Mouse (Mus musculus): ENCODE measurements around the gene Tmc4. TPM values are rescaled to one million over a fixed set of nuclear protein-coding genes. Genes with fewer than 3 reads are reported as not detected.

Gene Tmc4
- total RNA-seq, 4 experiments from 2014 or later: 6.2 to 12.1 (median 8.8) TPM

DNA sequence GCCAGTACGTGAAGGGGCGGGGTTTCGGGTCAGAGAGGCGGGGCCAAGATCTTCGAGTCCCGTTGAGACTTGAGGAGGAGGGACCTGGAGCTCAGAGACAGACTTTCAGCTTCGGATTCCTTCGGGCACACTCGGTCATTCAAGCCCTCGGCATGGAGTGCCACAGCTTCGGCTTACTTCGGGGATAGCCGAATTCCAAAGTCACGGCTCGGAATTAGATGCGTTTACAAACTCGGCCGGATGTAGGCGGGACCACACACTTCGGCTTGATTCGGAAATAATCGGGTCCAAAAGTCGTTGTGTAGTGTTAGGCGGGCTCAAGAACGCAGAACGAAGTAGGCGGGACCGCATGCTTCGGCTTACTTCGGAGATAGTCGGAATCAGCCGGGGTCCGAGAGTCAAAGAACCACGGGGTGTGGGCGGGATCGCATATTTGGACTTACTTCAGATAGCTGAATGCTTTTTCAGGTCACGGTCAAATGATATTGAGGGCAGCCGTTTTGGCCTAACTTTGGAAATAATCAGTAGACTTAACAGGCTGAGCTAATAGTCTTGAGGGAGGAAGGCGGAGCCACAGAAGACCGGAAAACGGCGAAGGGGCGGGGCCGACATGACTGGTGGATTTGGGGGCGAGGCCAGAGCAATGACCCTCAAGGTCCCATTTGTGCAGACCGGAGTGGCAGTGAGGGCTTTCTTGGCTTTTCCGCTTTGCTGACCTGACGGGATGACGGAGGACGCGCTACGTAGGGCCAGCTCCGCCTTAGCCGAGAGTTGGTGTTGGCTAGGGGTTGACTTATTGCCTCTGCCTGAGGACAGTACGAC is 15.8 kb upstream of the Tmc4 start, which contains the start of gene Mboat7:
TSS of gene Mboat7 (minus strand) at position 537 of the 822 bp plus-strand sequence.
- peak; percentile 98 for DNase-seq (ENCODE audit: low spot score in 2 of 2)

DNA sequence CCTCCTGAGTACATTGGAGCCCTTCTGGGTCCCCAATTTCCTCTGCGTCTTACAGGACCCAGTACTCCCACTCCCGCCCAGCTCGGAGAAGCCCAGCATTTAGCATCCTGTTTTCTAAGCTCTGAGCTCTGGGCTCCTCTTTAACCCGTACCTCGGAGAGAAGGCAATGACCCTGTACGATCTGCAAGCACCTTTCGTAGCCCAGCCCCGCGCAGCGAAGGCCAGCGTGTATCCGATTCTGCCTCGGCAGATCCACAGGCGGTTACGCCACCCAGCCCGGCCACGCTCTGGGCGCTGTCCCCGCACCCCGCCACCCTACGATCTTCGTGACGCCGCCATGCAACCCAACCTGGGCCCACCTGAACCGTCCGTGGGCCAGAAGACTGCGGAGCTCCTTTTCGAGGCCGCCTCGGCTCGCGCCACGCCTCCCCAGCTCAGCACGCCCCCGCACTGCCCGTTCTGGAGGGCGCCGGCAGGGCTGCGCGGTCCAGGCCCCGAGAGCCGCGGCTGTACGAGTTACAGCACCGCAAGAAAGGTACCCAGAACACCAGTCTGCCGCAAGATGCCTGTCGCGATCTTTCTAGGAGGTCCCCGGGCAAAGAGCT is 15.1 kb upstream of the Tmc4 start, which contains the start of gene Tsen34:
TSS of gene Tsen34 (plus strand) at position 482 of the 605 bp plus-strand sequence.
- no peak for DNase-seq (ENCODE audit: low spot score in 2 of 2)

DNA sequence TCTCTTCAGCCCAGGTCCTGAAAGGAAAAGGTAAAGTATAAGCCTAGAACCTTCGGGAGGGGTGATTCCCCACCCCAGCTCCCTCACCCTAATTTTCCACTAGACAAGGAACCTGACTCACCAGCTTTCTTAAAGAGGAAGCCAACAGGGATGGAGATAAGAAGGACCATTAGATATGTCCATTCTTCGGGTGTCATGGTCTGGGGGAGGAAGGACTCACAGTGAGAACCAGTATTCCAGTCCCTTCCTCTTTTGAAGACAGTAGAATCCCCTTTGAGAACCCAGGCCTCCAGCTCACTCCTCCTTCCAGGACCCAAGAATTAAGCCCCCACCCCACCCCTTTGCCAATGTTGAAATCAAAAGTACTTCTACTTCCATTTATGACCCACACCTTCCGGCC is 14.6 kb upstream of the Tmc4 start:
- no peak for DNase-seq (ENCODE audit: low spot score in 2 of 2)

DNA sequence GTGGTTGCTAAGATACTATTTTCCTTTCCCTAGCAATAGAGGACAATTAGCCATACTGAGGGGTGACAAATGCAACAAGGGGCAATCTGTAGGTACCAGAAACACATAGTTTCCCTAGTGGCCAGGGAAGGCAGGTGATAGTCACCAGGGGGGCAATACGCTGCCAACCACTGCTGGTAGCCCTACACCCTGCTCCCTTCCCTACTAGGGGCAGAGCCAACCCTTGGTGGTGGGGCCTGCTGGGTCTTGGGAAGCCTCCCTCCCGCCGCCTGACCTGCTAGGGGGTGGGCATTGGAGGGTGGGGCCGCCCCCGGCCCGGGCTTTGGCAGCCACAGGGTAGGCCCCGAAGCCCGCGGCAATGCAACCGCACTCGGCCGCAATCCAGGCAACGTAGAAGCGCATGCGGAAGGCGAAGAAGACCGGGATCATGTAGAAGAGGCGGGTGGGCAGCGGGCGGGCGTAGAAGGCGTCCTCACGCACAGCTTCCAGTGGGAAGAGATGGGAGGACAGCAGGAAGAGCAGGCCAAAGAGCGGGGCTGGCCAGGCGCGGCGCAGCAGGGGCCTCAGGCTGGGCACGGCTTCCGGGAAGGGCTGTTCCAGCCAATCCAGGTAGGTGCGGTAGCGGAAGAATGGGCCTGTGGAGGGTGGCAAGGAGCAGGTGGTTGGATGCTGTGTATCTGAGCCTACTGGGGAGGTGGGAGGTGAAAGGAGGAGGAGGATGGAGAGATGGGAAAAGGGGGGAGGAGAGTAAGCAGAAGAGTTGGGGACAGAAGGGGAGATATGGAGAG is 8.2 kb upstream of the Tmc4 start:
- DNase-seq (ENCODE audit: low spot score in 2 of 2): no peak

DNA sequence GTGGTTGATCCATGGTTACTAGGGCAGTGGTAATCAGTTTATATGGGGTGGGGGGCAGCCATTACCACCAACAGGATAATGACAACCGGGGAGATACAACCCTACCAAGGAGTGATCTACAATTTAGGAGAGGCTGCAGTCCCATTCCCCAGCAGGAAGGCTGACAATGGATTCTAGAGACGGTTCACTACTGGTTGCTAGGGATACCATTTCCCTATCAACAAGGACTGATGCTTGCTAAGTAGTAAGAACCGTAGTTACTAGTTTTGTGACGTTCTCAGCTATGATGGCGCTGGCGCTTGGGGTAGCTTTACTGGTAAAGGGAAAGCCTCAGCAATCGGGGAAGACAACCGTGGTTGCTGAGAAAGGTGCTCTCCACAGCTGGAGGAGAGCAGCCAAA is 7.3 kb upstream of the Tmc4 start:
- DNase-seq (ENCODE audit: low spot score in 2 of 2): no peak

DNA sequence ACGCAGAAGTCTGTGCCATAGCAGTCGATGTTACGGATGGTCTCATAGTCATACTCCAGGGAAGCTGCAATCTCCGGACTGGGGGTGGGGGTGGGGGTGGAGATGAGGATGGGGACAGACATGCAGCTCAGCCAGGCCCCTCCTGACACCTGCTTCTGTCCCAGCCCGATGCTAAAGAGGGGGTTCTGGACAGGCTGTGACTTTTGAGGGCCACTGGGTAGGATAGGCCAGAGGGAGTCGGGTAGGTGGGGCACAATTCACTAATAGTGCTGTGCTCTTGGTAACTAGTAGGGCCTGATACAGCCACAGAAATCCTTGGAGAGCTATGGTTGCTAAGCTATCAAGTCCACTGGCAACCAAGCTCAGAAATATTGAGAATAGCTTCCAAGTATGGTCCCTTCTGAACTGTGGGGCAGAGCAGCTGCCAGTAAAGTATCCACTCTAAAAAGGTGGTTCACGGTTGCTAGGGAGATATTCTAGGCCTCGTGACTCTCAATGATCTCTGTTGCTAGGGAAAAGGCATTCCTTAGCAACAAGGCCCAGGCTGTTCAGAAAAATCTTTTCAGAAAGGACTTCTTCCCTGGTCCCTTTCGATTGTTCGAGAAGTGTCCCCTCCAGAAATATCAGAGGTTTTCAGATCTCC is 6.7 kb upstream of the Tmc4 start:
- no peak for DNase-seq (ENCODE audit: low spot score in 2 of 2)

DNA sequence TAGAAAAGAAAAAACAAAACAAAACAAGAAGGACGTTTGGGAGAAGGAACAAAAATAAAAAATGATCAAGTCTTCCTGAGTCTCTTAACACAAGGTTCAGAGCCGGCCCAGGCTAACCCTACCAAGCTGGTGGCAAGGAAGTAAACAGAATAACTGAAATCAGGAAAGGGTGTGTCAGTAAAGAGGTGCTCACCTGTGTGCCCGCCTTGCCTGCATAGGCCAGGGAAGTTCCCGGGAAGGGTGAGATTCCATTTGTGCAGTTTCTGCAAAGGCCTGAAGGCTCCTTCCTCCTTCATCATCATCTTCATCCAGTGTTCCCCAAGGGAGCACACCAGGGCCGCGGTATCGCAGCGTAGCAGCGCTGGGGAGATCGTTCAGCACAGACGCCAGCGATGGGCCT is 982 bp downstream of the Tmc4 start:
- DNase-seq (ENCODE audit: low spot score in 2 of 2): no peak

DNA sequence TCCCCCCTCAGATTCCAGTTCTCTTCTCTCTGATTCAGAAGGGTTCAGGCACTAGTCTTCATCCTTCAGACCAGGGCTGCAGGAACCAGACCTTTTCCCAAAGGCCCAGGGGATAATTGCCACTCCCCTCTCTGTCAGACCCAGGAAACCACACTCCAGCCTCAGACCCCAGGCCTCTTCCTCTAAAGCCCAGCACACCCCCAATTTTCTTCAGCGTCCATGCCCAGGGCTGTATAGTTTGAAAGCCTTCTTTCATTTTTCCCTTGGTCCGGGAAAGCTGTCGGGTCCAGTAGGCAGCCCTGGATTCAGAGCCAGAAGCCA is 2.2 kb downstream of the Tmc4 start:
- DNase-seq (ENCODE audit: low spot score in 2 of 2): no peak

DNA sequence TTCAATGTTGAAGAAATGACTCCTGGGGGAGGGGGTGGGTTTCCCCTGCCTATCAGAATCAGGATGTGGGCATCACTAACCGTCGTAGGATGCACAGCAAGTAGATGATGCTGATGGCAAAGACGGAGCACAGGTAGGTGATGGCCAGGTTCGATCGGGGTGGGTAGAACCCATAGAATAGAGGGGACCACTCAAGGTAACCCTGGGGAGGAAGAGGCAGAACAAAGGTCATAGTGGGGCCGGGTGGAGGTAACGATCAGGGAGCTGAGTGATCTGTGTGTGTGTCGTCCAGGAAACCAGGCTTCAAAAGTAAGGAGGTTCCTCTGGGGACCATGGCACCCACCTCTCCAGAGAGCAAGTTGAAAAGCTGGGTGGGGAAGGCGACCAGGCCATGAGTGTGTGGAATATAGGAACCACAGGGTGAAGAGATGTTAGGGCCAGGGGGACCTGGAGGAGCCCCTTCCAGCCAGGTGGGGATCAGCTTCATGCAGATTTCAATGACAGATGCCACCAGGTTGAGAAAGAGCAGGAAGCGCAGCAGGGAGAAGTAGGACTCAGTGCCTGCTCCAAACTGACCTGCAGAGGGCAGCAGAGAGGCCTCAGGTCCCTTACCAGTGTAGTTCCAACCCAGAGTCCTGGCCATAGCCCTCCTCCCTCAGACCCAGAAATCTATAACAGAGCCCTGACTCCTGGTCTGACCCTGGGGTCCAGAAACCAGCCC is 2.7 kb downstream of the Tmc4 start:
- DNase-seq (ENCODE audit: low spot score in 2 of 2): peak; percentile 62 to 84

DNA sequence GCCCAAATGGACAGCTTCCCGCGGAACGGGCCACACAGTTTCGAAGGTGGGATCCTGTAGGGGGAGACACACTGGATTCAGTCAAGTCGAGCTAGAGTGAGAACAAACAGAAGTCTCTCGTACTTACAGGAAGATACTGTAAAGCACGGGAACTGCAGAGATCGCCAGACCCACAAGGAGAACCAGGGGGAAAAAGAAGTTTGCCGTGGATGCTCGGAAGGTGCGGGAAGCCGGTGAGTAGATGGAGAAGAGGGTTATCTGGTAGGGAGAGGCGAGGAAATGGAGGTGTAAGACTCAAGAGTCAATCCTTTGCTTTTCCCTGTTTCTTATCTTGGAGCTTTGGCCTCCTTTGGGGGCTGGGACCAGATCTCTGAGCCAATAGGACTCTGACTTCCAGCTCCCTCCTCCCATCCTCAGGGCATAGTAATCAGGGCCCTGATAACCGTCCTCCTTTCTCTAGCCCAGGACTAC is 10.4 kb downstream of the Tmc4 start:
- DNase-seq (ENCODE audit: low spot score in 2 of 2): no peak

DNA sequence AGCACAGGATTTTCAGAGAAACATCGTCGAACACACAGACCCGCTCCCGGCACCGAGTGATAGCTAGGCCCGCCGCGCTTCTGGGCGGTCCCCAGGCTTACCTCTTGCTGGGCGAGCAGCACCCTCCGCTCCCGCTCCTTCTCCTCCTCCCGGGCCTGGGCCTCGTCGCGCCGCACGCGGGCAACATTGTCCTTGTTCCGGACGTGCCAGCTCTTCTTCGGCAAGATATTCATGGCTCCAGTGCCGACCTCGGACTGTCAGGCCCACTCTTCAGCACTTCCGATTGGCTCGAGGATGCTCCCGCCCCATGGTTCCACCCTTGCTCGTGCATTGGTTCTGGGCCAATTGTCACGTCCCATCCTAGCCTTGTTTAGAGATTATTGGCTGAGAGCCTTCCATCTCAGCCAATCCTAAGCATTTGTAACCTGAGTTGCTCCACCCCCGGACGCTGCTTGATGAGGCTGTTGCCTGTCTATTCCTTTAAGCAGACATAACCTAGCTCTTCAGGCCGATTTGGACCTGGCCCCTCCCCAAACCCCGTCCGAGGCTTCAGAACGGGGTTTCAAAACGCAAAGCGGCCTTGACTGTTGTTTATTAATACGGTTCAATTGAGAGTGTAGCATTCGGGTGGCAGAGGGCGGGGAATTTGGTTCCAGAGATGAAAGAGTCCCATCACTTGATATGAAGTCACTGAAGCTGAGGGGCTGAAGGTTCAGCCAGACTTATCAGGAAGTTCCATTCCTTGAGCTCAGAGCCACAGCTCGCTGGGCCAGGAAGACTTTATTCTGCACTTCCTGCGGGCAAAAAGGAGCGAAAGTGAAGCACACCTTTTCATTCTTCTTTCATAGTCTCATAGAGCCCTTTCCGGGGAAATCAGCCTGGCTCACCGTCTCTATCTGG is 11.9 kb downstream of the Tmc4 start, which contains the start of gene Leng1:
TSS of gene Leng1 (minus strand) at position 626 of the 900 bp plus-strand sequence.
- peak; percentile 97 for DNase-seq (ENCODE audit: low spot score in 2 of 2)

DNA sequence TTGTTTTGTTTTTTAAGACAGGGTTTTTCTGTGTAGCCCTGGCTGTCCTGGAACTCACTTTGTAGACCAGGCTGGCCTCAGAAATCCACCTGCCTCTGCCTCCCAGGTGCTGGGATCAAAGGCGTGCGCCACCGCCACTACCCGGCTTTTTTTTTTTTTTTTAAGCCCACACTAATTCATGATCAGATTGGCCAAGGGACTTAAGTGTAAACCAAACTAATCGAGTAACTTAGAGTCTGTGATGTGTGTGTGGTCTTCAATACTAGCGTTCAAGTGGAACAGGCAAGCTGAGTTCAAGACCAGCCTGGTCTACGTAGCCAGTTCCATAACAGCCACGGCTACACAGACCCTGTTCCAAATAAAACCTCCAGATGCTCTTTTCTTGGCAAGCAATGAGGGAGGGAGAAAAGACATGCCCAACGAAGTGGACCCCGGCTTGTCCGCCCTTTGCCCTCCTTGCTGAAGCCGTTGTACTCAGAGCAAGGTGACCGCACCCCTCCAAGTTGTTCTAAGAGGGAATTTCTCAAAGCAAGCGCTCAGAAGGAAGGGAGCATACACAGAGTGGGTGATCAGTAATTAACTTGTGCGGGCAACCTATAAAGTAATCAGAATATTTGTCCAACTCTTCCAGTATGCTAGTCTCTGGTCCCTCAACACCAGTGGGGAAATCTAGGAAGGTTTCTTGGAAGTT is 12.7 kb downstream of the Tmc4 start:
- no peak for DNase-seq (ENCODE audit: low spot score in 2 of 2)

DNA sequence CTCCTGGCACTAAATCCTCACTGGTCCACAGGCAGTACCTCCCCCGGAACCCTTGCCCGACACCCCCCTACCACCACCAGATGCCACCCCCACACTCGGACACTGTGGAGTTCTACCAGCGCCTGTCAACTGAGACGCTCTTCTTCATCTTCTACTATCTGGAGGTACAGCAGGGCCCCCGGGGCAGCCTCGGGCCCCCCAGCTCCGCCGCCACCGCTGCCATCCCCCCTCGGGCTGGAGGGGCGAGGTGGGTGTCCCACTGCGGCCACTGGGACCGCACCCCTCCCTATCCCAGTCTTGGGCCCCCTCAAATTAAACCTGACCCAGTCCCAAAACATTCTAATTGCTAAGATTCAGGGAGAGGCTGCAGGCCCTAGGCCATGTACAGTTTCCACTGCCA is 18.8 kb downstream of the Tmc4 start:
- no peak for DNase-seq (ENCODE audit: low spot score in 2 of 2)

DNA sequence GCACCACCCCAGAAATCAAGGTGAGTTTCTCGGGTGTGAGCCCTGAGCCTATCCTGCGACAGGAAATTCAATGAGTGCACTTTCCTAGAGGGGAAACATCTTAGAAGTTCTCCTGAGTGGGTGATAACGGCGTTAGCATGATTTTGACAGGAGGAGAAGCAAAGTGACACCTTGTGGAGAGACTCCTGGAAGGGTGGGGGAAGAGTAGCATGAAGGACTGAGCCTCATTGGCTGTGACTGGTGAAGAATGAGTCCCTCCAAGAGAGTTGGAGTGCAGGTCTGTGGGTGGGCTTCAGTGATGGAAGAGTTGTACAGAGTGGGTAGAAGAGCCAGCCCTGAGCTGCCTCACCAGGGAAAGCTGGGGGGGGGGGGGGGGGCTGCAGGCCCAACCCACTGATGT is 20.4 kb downstream of the Tmc4 start:
- no peak for DNase-seq (ENCODE audit: low spot score in 2 of 2)

DNA sequence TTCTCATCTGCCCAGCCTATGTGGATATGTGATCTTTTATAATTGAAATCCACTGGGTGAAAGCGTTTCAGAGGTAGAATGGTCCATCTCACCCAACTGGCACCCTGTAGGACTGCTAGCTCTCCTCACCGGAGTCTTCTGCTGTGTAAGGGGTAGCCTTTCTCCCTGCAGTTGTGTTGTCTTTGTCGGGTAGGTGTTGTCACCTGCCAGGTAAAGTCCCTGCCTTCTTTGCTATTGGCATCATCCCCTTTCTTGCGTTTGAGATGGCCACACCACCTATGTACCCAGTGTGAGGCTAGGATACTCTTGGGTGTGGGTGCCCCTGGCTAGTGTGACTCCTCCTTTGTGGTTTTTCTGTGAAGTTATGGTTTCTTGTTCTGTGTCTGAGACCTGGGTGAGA is 30.7 kb downstream of the Tmc4 start:
- DNase-seq (ENCODE audit: low spot score in 2 of 2): no peak

DNA sequence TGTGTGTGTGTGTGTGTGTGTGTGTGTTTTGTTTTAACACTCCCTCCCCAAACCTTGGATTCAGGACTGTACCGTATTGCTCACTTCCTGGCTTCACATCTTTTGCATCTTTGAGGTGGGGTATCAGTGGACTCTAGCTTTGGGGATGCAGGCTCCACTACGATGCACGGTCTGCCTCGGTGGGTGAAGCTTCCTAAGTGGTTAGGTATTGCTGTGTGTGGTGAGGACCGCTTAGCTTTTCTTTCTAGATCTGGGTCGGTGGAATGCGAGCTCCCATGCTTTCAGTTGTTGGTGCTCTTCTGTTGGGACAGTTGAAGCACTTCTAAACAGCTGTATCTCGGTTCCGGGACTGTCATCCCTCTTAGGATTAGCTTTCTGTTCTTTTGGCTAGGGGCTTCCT is 31.2 kb downstream of the Tmc4 start:
- DNase-seq (ENCODE audit: low spot score in 2 of 2): no peak

DNA sequence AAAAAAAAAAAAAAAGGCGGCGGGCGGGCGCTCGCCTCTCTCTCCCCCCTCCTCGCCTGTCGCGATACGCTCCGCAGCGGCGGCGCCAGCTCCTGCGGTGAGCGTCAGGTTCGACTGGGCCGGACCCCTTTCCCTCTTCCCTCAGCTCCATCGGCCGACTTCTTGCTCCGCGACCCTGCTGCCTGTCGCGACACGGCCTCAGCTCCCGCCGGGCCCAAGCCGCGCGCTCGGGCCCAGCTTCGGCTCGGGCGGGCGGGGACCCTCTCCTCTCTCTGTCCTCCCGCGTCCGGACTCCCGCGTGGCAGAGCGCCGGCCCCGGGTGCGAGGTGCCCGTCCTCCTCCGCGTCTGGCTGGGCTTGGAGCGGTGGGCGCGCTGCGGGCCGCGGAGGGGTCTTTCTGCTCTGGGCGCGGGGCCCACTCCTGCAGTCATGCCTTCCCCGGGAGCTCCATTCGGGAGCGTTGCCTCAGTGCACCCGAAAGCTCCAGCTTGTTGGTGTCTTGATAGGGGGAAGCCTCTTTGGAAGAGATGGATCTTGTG is 31.8 kb downstream of the Tmc4 start:
- DNase-seq (ENCODE audit: low spot score in 2 of 2): peak in 1 of 2 experiments; percentile 37

DNA sequence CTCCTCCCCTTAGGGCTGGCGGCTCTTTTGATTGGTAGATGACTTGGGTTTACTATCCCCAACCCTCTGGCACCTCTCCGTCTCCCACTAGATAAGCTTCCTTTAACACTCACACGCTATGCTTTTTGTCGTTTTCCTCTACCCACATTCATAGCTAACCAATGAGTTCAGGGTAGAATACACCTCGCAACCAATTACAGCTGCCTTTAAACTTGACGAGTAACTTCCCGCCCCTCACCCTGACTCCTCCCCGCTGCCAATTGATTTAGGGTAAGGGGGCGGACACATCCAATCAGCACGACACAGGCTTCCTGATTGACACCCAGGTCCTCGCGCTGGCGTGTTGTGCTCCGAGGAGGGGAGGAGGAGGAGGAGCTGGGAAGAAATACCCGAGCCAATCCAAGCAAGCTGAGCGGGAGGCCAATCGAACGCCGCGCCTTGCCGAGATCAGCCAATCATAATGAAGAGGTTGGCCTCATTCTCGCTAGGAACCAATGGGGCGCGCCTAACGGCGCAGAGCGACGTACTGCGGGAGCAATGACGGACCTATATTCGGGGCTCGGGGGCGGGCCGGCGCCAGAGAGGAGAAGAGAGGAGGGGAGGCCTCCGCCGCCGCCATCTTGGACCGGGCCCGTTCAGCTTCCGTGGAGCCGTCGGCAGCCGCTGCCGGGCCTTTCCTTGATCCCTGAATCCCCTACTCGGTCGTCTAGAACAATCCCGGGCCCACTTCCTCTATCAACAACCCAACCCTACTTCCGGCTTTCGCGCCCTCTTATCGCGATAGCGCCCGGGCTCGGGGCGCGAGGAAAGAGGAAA is 32.5 kb downstream of the Tmc4 start, which contains the start of gene Cnot3:
TSS of gene Cnot3 (plus strand) at position 597 of the 816 bp plus-strand sequence.
- DNase-seq (ENCODE audit: low spot score in 2 of 2): peak; percentile 100

All from layer of hippocampus, adult 8-10 months (tissue).